Comparison of ENCODE assay signal across 22 mouse cellular contexts in the genomic region with DNA sequence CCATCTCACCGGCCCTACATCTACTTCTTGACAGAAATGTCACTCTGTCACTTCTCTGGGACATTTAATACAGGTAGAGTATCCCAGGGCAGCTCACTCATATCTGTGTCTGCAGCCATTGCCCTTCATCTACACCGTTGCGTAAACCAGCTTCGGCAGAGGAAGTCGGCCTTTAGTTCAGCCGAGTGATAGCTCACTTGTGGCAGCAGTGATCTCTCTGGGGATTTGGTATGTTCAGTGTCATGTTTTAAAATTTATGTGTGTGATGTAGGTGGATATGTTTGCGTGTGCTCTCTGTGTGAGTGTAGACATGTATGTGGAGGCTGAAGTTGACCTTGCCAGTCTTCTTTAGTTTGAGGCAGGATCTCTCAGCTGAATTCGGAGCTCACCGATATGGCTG. TPM values are rescaled to one million over a fixed set of nuclear protein-coding genes. Genes with fewer than 3 reads are reported as not detected.
DNase-seq lines count a peak whose midpoint lies in the region; ATAC-seq and TF ChIP-seq lines count a peak whose summit lies in the region.
"Had no signal": no experiment of that assay in that cellular context is flagged by ENCODE, and none has a peak within 500 bp of the region (broad histone marks: within the 10 kb centered on the region; RNA-seq: fewer than 3 reads in every experiment).

No protein-coding gene starts in this region.

- TF ChIP-seq EP300 in liver, postnatal 0 days (IDR thresholded peaks at IDR 0.05; ENCODE audit: low read depth) = no peak

- no peak for TF ChIP-seq CTCF in gastrocnemius, adult 2 months (IDR thresholded peaks at IDR 0.05)
- no peak for TF ChIP-seq CTCF in liver, postnatal 0 days (IDR thresholded peaks at IDR 0.05; ENCODE audit: low read depth)

- no peaks in the 10 kb centered on the region for H3K27me3 ChIP-seq in liver, postnatal 0 days (ENCODE audit: insufficient read depth, low read length)
- H3K27me3 ChIP-seq in liver, embryonic 12.5 days (replicated peaks) = no peaks in the 10 kb centered on the region
- no peaks in the 10 kb centered on the region for H3K27me3 ChIP-seq in hindbrain, embryonic 16.5 days (replicated peaks; ENCODE audit: control insufficient read depth, insufficient read depth, low read length)
- H3K27me3 ChIP-seq: midbrain, embryonic 12.5 days; neural tube, embryonic 15.5 days had no signal

- no peak for DNase-seq in gastrocnemius, adult 2 months
- DNase-seq in gastrocnemius, postnatal 36 days = no peak
- no peak for DNase-seq in liver, postnatal 0 days
- DNase-seq in thymus, postnatal 25 days = peak; percentile 59
- DNase-seq in adrenal gland, postnatal 4 days (ENCODE audit: low spot score in 2 of 2) = no peak
- DNase-seq: adrenal gland, postnatal 14 days; cerebellum, adult 2 months; heart, postnatal 4 days; kidney, adult 11 months; kidney, postnatal 25 days; layer of hippocampus, adult 9-11 months; lung, adult 2 months; lung, postnatal 36 days; retina, postnatal 1 day had no signal

- intact Hi-C loops in gastrocnemius, adult 2 months (cut with DNase I) = no loop called here
- intact Hi-C loops in gastrocnemius, postnatal 36 days (cut with DNase I) = loop anchor here (5.0 kb wide), 1 partner anchor 48 kb away; no protein-coding TSS in a partner anchor

- peak overlapping the region; percentile 40 for H3K4me3 ChIP-seq in gastrocnemius, adult 2 months
- H3K4me3 ChIP-seq in liver, postnatal 0 days (ENCODE audit: low read depth, low read length) = no peak overlapping the region
- no peak overlapping the region for H3K4me3 ChIP-seq in liver, embryonic 12.5 days
- H3K4me3 ChIP-seq in hindbrain, embryonic 16.5 days (ENCODE audit: low read length) = no peak overlapping the region
- H3K4me3 ChIP-seq: erythroblast, embryonic 14.5 days; midbrain, embryonic 12.5 days; neural tube, embryonic 15.5 days had no signal

- H3K27ac ChIP-seq in gastrocnemius, adult 2 months = peak overlapping the region; percentile 91
- peak overlapping the region; percentile 35; the same call in 1 of the 2 replicates for H3K27ac ChIP-seq in liver, postnatal 0 days (ENCODE audit: low read depth)
- no peak overlapping the region for H3K27ac ChIP-seq in liver, embryonic 12.5 days
- no peak overlapping the region for H3K27ac ChIP-seq in hindbrain, embryonic 16.5 days (ENCODE audit: low read depth, low read length)
- H3K27ac ChIP-seq: hindbrain, postnatal 0 days; midbrain, embryonic 12.5 days; neural tube, embryonic 15.5 days had no signal

- no peaks in the 10 kb centered on the region for H3K4me1 ChIP-seq in liver, postnatal 0 days (ENCODE audit: insufficient read depth)
- H3K4me1 ChIP-seq in liver, embryonic 12.5 days = peaks cover 7% of the 10 kb centered on the region; the same call in 1 of the 2 replicates
- no peaks in the 10 kb centered on the region for H3K4me1 ChIP-seq in hindbrain, embryonic 16.5 days (ENCODE audit: control insufficient read depth, insufficient read depth, low read depth, low read length)
- H3K4me1 ChIP-seq: midbrain, embryonic 12.5 days had no signal

- H3K36me3 ChIP-seq in liver, postnatal 0 days (replicated peaks; ENCODE audit: insufficient read depth, low read length) = peaks cover 25% of the 10 kb centered on the region
- peaks cover 78% of the 10 kb centered on the region for H3K36me3 ChIP-seq in liver, embryonic 12.5 days
- H3K36me3 ChIP-seq in hindbrain, embryonic 16.5 days (ENCODE audit: control insufficient read depth, insufficient read depth, low read length) = peaks cover 13% of the 10 kb centered on the region

- H3K9me3 ChIP-seq in liver, postnatal 0 days (ENCODE audit: low read length) = no peaks in the 10 kb centered on the region
- no peaks in the 10 kb centered on the region for H3K9me3 ChIP-seq in liver, embryonic 12.5 days (replicated peaks)
- H3K9me3 ChIP-seq in hindbrain, embryonic 16.5 days (ENCODE audit: control insufficient read depth, low read length) = no peaks in the 10 kb centered on the region
- H3K9me3 ChIP-seq: midbrain, embryonic 12.5 days; neural tube, embryonic 15.5 days had no signal

- no peak overlapping the region for H3K9ac ChIP-seq in liver, postnatal 0 days (replicated peaks)
- no peak overlapping the region for H3K9ac ChIP-seq in liver, embryonic 12.5 days
- no peak overlapping the region for H3K9ac ChIP-seq in hindbrain, embryonic 16.5 days (ENCODE audit: low read depth, low read length)
- H3K9ac ChIP-seq: midbrain, embryonic 12.5 days; neural tube, embryonic 15.5 days had no signal

- no peak for ATAC-seq in liver, postnatal 0 days
- no peak for ATAC-seq in liver, embryonic 12.5 days
- ATAC-seq in neutrophil, adult 5-6 weeks (ENCODE audit: extremely low read depth, insufficient number of reproducible peaks, low FRiP score, poor library complexity, severe bottlenecking) = peak; percentile 66
- no peak for ATAC-seq in hindbrain, embryonic 16.5 days
- ATAC-seq: forebrain, embryonic 14.5 days; hindbrain, postnatal 0 days had no signal

- 69% methylated on average over 9 of the region's 9 CpGs for WGBS in liver, postnatal 0 days (ENCODE audit: insufficient replicate concordance)
- 83% methylated on average over 9 of the region's 9 CpGs for WGBS in liver, embryonic 12.5 days (ENCODE audit: insufficient replicate concordance)
- 93% methylated on average over 9 of the region's 9 CpGs for WGBS in hindbrain, embryonic 16.5 days

- no peak overlapping the region for H3K4me2 ChIP-seq in liver, postnatal 0 days (ENCODE audit: low read depth, low read length)
- no peak overlapping the region for H3K4me2 ChIP-seq in liver, embryonic 12.5 days
- no peak overlapping the region for H3K4me2 ChIP-seq in hindbrain, embryonic 16.5 days (ENCODE audit: low read length)
- H3K4me2 ChIP-seq: midbrain, embryonic 12.5 days; neural tube, embryonic 15.5 days had no signal

RNA-seq across cellular contexts. Expression of a gene that starts 15.3 kb away (rescaled TPM):
- total RNA-seq in gastrocnemius, adult 2 months (2021) = 10 to 100 TPM; 33.2 to 36.3 TPM
- total RNA-seq in gastrocnemius, postnatal 36 days (2021) = 10 to 100 TPM; 29.6 to 30.8 TPM
- 19.7 and 23.6 TPM in 2 replicates for polyA plus RNA-seq in liver, postnatal 0 days (2015; fragmentation: Nextera tagmentation; extraction: Ambion mirVana)
- polyA plus RNA-seq in liver, embryonic 12.5 days (2016; fragmentation: Nextera tagmentation; extraction: Ambion mirVana) = 51.8 and 52.5 TPM in 2 replicates
- 34.5 and 40.4 TPM in 2 replicates for total RNA-seq in neutrophil, adult 5-6 weeks (2017)
- 98.8 and 112 TPM in 2 replicates for polyA plus RNA-seq in hindbrain, embryonic 16.5 days (2015; fragmentation: Nextera tagmentation; extraction: Ambion mirVana)
- total RNA-seq in adrenal gland, postnatal 4 days (2021) = 100 to 1,000 TPM; 297 to 305 TPM

Comparison
In these comparisons a context has a peak if more than half of its experiments do, and no peak if none do; other contexts are left out.
1. H3K27ac ChIP-seq: peak in gastrocnemius, adult 2 months (single experiment) and liver, postnatal 0 days (single experiment); none in liver, embryonic 12.5 days (single experiment) and hindbrain, embryonic 16.5 days (single experiment).